Mouse (Mus musculus) midbrain, embryonic 13.5 days (tissue): ENCODE measurements around the gene Bpgm. TPM values are rescaled to one million over a fixed set of nuclear protein-coding genes. Genes with fewer than 3 reads are reported as not detected.

Experiments
- ATAC-seq: fragments of 200-750 bp; cut with Nextera tagmentation; 2 replicates; pipeline ENCODE4 v1.8.0; 2017; ENCODE audit warnings: mild to moderate bottlenecking, moderate TSS enrichment, moderate library complexity
- H3K27ac ChIP-seq: fragments of 300-500 bp; sonication (generic); 2 replicates; pipeline ENCODE4 v1.5.1; 2015; ENCODE audit warnings: inconsistent platforms, mild to moderate bottlenecking, moderate library complexity
- H3K27me3 ChIP-seq: fragments of 300-500 bp; sonication (generic); 2 replicates; pipeline ENCODE4 v1.6.1; 2015; ENCODE audit warnings: mild to moderate bottlenecking, inconsistent platforms
- H3K36me3 ChIP-seq: fragments of 300-500 bp; sonication (generic); 2 replicates; pipeline ENCODE4 v1.6.1; 2015; ENCODE audit warnings: mild to moderate bottlenecking, inconsistent platforms
- H3K4me1 ChIP-seq: fragments of 300-500 bp; sonication (generic); replicated peaks from 2 replicates; pipeline ENCODE4 v1.6.1; 2015; ENCODE audit warnings: inconsistent platforms
- H3K4me2 ChIP-seq: fragments of 300-500 bp; sonication (generic); replicated peaks from 2 replicates; pipeline ENCODE4 v1.6.1; 2015; ENCODE audit warnings: moderate library complexity, mild to moderate bottlenecking, inconsistent platforms
- H3K4me3 ChIP-seq: fragments of 300-500 bp; sonication (generic); replicated peaks from 2 replicates; pipeline ENCODE4 v1.5.1; 2015; ENCODE audit warnings: mild to moderate bottlenecking, inconsistent platforms
- H3K9ac ChIP-seq: fragments of 300-500 bp; sonication (generic); replicated peaks from 2 replicates; pipeline ENCODE4 v1.6.1; 2015; ENCODE audit warnings: mild to moderate bottlenecking, inconsistent platforms
- H3K9me3 ChIP-seq: fragments of 300-500 bp; sonication (generic); 2 replicates; pipeline ENCODE4 v1.6.1; 2016; ENCODE audit warnings: mild to moderate bottlenecking, inconsistent platforms
- WGBS: fragments of 180-500 bp; shearing (Covaris S2); methylation state at CpG from one replicate; pipeline ENCODE4 v1.1.7; 2015; 5-methylcytosine and 5-hydroxymethylcytosine counted together
- polyA plus RNA-seq: library from polyadenylated mRNA; unstranded; fragments of >200 nt; fragmentation: Nextera tagmentation; extraction: Ambion mirVana; gene quantifications from 2 replicates; pipeline ENCODE4 v1.2.1, GENCODE M21; 2015

Gene Bpgm
- polyA plus RNA-seq, result 93.7 and 101 TPM in 2 replicates

DNA sequence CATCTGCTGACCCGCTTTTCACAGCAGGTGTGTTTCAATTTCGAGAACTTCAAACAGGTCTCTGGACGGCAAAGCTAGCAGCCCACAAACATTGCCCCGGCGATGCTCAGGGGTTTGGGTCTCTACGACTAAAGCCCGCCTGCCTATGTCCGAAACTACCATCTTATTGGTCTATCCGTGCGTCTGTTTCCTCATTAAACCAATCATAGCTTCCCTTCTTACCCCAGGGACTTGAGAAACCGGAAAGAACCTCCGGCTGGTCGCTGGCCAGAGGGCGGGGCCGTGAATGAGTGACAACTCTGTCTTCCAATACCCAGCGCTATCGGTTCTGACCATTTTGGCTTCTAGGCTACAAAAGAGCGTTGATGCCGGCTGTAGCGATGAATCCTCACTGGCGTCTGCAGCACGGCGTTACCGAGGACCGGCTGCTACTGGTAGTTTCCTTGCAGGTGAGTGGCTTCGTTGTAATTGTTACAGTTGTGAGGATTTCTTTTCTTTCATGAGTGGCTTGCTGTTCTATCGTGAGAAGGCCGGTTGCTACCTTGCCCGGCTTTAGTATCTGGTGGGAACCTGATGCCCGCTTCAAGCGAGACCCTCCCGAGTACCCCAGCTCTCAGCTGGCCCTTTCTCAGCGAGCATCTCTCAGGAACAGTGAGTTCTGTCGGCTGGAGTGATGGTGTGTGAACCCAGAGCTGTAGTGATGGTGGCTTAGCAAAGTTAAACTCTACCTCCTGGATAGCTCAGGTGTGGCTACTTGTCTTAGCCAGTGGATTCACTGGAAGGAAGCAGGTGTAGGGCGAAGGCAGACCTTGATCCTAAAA lies at the start of gene Bpgm:
Gene Bpgm (plus strand): TSS at position 234 of the 821 bp plus-strand sequence.
- Histone ChIP-seq H3K9ac (peak within 1 kb of the TSS; percentile 83), H3K4me3 (peak within 1 kb of the TSS; percentile 71), H3K27me3 (no peaks in the 10 kb centered on the region), H3K4me2 (peak within 1 kb of the TSS; percentile 82), H3K4me1 (peaks cover 41% of the 10 kb centered on the region), H3K9me3 (no peaks in the 10 kb centered on the region), H3K27ac (peak within 1 kb of the TSS; percentile 85), H3K36me3 (no peaks in the 10 kb centered on the region)
- WGBS, result under 1% methylated on average over 35 of the region's 35 CpGs
- ATAC-seq, result peak; percentile 99

DNA sequence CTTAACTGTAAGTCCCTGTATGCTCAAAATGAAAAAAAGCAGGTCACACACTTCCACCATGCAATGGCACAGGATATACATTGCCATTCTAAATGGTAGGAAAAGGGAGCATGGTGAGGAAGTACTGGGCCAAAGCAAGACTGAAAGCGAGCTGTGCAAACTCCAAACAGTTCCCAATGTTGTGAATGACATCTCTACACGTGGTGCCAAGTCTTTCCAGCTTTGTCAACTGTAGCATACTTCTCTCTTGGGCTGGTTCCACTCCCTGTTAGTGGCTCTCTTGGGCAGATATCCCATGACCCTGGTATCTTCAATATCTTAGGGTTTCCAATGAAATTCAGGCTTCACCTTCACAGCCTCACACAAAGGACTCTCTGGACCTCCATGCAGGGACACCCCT lies 37.0 kb upstream of the Bpgm start:
- H3K4me2 ChIP-seq, result no peak overlapping the region
- 76% methylated on average over 2 of the region's 2 CpGs for WGBS

DNA sequence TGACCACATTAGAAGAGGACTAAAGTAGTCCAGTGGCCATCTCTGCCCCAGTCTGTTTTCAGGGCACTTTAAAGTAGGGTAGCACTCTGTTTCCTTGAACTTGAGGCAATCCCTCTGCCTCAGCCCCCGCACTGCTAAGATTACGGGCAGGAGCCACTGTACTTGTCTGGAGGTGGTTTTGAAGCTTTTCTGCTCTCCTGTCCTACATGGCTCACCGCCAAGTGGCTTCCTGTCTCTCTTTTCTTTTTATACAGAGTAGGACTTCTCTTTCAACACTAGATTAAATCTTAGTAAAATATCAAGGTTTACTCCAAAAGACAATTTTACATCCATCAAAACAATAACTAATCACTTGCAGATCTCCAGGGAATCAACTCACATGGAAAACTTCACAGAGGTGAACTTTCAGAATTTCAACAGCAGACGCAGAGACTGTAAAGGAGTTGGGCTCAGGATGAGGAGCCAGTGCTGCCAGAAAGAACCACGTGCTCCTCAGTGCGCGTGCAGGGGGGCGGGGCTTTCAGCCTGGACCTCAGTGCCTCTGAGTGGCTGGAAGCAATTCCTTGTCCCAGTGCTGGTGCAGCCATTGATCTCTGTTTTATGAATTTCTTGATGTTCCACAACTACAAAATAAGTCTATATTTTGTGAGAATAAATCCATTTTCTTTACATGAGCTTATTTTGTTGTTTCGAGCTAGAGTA lies 34.3 kb upstream of the Bpgm start:
- H3K36me3 ChIP-seq, result no peaks in the 10 kb centered on the region
- WGBS, result 71% methylated on average over 9 of the region's 9 CpGs
- no peaks in the 10 kb centered on the region for H3K27me3 ChIP-seq
- H3K4me2 ChIP-seq, result no peak overlapping the region
- H3K9ac ChIP-seq, result no peak overlapping the region
- H3K27ac ChIP-seq, result no peak overlapping the region
- no peak for ATAC-seq
- H3K9me3 ChIP-seq, result no peaks in the 10 kb centered on the region
- H3K4me1 ChIP-seq, result no peaks in the 10 kb centered on the region
- no peak overlapping the region for H3K4me3 ChIP-seq

More for the DNA sequence above, 37.0 kb upstream of the Bpgm start:
- Histone ChIP-seq H3K9me3 (no peaks in the 10 kb centered on the region), H3K4me1 (no peaks in the 10 kb centered on the region), H3K36me3 (no peaks in the 10 kb centered on the region), H3K27ac (no peak overlapping the region), H3K9ac (no peak overlapping the region), H3K27me3 (no peaks in the 10 kb centered on the region), H3K4me3 (no peak overlapping the region)
- ATAC-seq, result no peak

DNA sequence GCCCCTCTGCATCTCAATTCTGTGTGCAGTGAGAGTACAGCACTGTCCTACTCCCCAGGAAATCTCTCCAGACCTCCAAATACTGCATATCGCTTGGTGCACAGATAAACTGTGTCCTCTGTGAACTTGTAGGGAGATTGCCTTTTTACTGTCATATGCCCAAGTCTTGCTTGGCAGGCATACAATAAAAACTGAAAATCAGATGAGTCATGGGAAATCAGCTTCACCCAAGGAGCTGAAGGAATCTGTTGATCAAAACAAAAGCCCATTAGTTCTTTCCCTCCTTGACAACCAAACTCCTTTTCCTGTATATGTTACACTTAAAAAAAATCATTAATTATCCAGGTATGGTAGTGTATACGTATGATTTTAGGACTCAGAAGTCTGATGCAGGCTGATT lies 32.2 kb upstream of the Bpgm start:
- Histone ChIP-seq H3K9me3 (no peaks in the 10 kb centered on the region), H3K4me1 (no peaks in the 10 kb centered on the region), H3K36me3 (no peaks in the 10 kb centered on the region), H3K4me2 (no peak overlapping the region), H3K27me3 (no peaks in the 10 kb centered on the region), H3K4me3 (no peak overlapping the region), H3K9ac (no peak overlapping the region), H3K27ac (no peak overlapping the region)
- no peak for ATAC-seq
- 84% methylated on average over 2 of the region's 2 CpGs for WGBS

DNA sequence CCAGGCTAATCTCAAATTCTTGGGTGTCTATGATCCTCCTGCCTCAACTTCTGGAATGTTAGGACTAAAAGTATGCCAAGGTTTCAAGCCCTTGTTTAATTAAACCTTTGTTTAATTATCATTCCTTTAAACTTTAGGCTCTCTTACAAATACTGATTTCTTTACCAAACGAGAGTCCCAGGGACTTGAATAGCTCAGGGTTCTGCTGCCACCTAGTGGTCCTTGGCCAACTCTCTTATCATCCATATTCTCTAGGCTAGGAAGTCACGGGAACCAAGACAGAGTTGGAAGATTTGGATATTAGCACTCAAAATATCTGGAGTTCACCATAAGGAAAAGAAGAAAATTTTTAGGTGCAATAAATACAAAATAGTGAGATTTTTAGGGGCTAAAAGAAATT lies 28.0 kb upstream of the Bpgm start:
- H3K36me3 ChIP-seq, result no peaks in the 10 kb centered on the region
- no peak overlapping the region for H3K4me2 ChIP-seq
- H3K4me3 ChIP-seq, result no peak overlapping the region
- no peak overlapping the region for H3K9ac ChIP-seq
- WGBS, result 13% methylated on average over 2 of the region's 2 CpGs
- H3K4me1 ChIP-seq, result no peaks in the 10 kb centered on the region
- H3K27me3 ChIP-seq, result no peaks in the 10 kb centered on the region
- H3K9me3 ChIP-seq, result no peaks in the 10 kb centered on the region
- H3K27ac ChIP-seq, result no peak overlapping the region
- ATAC-seq, result no peak

DNA sequence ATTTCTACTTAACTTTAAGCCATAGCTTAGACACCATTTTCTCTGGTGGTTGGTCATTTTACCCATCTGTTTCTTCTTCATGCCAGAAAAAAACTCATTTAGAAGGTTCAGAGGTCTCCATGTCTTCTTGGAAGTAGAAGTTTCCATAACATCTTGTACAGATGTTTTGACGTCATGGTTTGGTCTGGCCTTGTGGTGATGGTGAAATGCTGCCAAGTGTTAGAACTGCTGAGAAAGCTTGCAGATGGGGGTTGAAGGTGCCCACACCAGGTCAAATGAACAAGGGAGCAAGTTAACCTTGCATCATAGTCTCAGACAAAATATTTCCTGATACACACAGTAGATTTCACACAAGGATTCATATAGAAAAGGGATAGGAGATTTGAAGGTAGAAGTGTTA lies 27.3 kb upstream of the Bpgm start:
- no peaks in the 10 kb centered on the region for H3K36me3 ChIP-seq

DNA sequence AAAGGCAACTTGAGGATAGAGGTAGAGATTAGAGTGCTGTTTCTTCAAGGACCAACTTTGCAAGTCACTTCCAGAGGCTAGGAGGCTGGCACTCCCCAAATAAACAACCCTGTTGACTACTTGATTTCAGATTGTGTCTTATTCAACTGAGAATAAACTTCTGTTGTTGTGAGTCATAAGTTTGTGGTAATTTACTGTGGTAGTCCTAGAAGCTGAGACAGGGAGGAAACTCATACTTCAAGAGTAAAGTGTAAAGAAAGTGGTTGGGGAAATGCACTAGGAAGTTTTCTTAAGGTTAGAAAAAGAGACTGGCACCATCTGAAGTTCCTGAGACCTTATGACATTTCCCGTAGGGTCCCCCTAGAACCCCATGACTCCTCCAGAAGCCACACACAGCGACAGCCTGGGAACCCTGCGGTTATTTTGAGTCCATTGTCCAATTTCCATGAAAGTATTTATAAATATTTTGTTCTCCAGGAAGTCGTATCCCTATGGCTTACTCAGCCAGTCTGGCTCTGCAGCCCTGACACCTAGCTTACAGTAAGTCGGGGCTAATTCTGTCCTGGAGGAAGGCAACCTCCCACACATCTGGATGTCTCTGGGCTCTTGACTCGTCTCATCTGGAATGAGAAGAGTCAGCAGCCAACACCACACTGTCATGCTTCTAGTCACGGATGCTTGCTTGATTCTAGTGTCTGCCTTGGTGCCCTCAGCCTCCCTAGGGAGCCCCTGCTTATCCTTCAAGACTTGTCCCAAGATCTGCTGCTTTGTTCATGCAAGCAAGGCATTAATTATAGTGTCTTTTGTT lies 22.8 kb upstream of the Bpgm start:
- no peak overlapping the region for H3K9ac ChIP-seq
- no peaks in the 10 kb centered on the region for H3K4me1 ChIP-seq
- no peaks in the 10 kb centered on the region for H3K9me3 ChIP-seq
- H3K4me2 ChIP-seq, result no peak overlapping the region
- H3K36me3 ChIP-seq, result no peaks in the 10 kb centered on the region
- no peak overlapping the region for H3K4me3 ChIP-seq
- no peak for ATAC-seq
- H3K27ac ChIP-seq, result no peak overlapping the region
- WGBS, result 71% methylated on average over 7 of the region's 7 CpGs
- H3K27me3 ChIP-seq, result no peaks in the 10 kb centered on the region

More for the DNA sequence above, 27.3 kb upstream of the Bpgm start:
- WGBS, result 80% methylated on average over 1 of the region's 1 CpGs
- ATAC-seq, result no peak
- Histone ChIP-seq H3K9ac (no peak overlapping the region), H3K4me1 (no peaks in the 10 kb centered on the region), H3K27me3 (no peaks in the 10 kb centered on the region), H3K9me3 (no peaks in the 10 kb centered on the region), H3K27ac (no peak overlapping the region), H3K4me3 (no peak overlapping the region), H3K4me2 (no peak overlapping the region)

DNA sequence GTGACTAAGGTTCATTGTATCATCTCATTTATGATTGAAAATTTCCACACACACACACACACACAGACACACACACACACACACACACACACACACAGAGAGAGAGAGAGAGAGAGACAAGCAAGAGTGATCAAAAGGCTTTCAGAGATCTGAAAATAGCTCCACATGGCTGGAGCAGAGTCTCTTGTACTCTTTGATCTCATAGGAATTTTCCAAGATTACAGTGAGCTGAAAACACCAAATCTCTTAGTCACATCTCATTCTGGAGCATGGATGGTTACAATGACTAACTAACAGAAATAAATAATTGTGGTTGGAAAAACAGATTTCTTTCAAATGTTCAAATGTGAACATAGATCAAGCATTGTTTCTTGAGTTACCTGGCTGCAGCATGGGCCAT lies 16.6 kb upstream of the Bpgm start:
- no peak overlapping the region for H3K4me2 ChIP-seq
- no peaks in the 10 kb centered on the region for H3K9me3 ChIP-seq
- no peak overlapping the region for H3K9ac ChIP-seq
- no peak for ATAC-seq
- H3K4me3 ChIP-seq, result no peak overlapping the region
- no peak overlapping the region for H3K27ac ChIP-seq
- no peaks in the 10 kb centered on the region for H3K27me3 ChIP-seq
- H3K4me1 ChIP-seq, result no peaks in the 10 kb centered on the region
- no peaks in the 10 kb centered on the region for H3K36me3 ChIP-seq

DNA sequence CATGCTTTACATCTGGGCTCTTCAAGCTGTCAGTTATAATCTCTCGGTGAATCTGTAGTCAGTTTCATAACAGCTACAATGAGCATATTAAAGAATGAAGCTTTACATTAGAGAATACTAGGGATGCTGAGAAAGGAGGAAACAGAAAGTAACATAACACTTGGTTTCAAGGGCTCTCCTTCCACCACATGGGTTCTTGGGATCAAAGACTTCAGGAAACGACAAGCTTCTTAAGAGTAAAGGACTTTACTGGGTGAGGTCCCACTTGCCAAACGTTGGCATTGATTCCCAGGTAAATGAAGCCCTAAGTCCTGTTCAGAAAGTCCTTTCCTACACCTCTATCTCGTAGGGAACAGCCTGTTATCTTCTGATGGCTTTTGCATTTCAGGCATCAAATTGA lies 15.4 kb upstream of the Bpgm start:
- Histone ChIP-seq H3K9ac (no peak overlapping the region), H3K36me3 (no peaks in the 10 kb centered on the region), H3K4me3 (no peak overlapping the region), H3K4me2 (no peak overlapping the region), H3K27ac (no peak overlapping the region), H3K9me3 (no peaks in the 10 kb centered on the region), H3K27me3 (no peaks in the 10 kb centered on the region), H3K4me1 (no peaks in the 10 kb centered on the region)
- no peak for ATAC-seq
- WGBS, result 62% methylated on average over 4 of the region's 4 CpGs

DNA sequence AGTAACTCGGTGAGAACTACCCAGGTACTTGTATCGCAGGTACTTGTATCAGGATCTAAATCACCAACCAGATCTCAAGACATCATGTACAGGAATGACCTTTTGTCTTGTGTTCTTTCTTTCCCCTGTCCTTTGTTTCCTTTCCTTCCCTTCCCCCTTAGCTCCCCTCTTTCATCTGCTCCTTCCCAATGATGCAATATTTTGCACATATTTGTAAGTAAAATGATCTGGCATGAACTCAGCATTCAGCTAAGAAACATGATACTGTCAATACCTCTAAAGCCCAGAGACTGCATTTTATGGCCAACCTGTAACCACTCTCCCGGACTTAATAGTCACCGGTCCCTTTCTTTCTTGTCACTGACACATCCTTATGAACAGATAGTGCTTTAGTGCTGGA lies 12.4 kb upstream of the Bpgm start:
- Histone ChIP-seq H3K4me2 (no peak overlapping the region), H3K27me3 (no peaks in the 10 kb centered on the region), H3K4me3 (no peak overlapping the region), H3K4me1 (no peaks in the 10 kb centered on the region), H3K9ac (no peak overlapping the region), H3K9me3 (no peaks in the 10 kb centered on the region), H3K36me3 (no peaks in the 10 kb centered on the region), H3K27ac (no peak overlapping the region)
- 95% methylated on average over 4 of the region's 4 CpGs for WGBS
- no peak for ATAC-seq

DNA sequence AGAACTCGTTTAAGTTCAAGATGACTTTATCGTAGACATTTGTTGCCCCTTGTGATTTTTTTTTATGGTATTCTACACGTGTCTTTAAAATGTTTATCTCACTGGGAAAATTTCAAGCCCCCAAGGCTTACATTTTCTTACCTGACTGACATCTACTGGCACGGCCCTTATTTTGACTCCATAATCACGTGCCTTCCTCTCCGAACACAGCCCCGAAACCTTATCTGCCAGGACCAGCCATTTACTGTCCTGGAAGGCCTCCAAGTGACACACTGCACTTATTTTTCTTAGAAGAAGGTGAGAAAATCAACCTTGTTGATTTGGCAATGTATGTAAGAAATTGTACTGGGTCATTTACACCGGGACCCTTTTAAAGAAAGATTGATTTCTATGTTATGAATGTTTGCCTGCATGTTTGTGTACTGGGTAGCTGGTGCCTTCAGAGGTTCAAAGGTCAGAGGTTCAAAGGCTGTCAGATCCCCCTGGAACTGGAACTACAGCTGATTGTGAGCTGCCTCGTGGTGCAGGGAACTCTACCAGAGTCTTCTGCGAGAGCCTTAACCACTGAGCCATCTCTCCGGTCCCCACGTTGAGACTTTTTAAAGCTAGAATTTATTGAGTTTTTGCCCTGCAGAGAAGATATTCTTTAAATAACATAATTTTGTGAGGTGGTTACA lies 4.4 kb upstream of the Bpgm start:
- ATAC-seq, result no peak
- Histone ChIP-seq H3K4me3 (no peak overlapping the region), H3K9ac (no peak overlapping the region), H3K27me3 (no peaks in the 10 kb centered on the region), H3K9me3 (no peaks in the 10 kb centered on the region), H3K4me2 (no peak overlapping the region), H3K36me3 (no peaks in the 10 kb centered on the region), H3K4me1 (peaks cover under 1% of the 10 kb centered on the region), H3K27ac (no peak overlapping the region)
- 87% methylated on average over 12 of the region's 12 CpGs for WGBS
